Mouse (Mus musculus): ENCODE measurements around the gene Ccdc85a.

Ccdc85a gene

GRCm38 (mm10) chr11:28583911-28584434 is at the start of gene Ccdc85a:
TSS of gene Ccdc85a (minus strand) at chr11:28584324.
- peak; percentile 86 for DNase-seq

DNA sequence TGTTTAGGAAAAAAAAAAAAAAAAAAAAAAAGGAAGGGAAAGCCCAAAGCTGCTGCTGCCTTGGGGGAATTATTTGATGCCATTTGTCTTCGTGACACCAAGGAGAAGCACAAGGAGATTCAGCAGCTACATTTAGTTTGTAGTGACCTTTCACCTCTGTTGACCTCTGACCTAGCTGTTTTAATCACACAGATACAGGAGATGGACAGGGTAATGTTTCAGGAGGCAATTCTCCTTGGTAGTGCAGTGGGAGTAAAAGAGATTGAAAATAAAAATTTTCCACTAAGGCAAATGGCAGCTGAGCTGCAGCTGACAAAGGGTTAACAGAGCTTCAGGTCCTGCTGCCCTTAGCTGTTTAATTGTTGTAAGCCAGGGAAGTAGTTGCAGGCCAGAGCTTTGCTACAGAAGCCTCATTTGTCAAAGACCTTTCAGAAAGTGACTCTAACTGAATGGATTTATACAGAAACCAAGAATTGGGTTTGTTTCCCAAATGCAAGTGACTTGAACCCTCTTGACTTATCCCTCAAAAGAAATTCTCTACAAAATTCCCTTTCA is 49.5 kb upstream of the Ccdc85a start:
- no peak for DNase-seq

DNA sequence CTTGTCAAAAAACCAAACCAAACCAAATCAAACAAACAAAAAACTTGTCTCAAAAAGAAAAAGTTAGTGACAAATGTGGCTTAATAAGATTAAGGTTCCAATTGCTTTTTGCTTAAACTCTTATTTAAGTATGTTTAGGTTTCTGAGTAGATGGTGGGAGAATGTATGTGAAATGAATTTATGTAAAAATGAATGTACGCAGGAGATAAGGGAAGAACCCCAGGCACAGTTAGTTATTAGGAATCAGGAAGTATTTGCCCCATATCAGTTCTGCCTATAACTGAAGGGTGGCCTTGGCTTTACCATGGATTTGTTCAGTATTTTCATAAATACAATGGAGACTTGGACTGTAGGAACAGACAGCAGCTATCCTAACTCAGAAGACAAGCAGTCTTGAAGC is 49.0 kb upstream of the Ccdc85a start:
- DNase-seq, result no peak

DNA sequence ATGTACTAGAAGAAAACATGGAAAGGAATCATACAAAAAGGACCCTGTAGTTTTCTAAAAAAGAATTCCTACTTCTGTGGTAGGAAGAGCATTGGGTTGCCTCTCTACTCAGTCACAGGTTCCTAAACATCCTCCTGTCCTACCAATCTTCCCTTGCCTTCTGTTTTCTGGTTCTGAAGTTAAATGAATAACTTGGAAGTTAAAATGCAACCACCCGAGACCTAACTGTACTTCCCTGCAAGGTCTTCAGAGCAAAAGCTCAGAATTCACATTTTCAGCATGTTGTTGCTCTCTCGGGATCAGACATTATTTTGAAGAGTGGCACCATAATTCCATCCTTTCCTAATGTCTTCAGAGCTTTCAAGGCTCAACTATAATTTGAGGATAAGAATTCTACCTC is 46.6 kb upstream of the Ccdc85a start:
- no peak for DNase-seq

DNA sequence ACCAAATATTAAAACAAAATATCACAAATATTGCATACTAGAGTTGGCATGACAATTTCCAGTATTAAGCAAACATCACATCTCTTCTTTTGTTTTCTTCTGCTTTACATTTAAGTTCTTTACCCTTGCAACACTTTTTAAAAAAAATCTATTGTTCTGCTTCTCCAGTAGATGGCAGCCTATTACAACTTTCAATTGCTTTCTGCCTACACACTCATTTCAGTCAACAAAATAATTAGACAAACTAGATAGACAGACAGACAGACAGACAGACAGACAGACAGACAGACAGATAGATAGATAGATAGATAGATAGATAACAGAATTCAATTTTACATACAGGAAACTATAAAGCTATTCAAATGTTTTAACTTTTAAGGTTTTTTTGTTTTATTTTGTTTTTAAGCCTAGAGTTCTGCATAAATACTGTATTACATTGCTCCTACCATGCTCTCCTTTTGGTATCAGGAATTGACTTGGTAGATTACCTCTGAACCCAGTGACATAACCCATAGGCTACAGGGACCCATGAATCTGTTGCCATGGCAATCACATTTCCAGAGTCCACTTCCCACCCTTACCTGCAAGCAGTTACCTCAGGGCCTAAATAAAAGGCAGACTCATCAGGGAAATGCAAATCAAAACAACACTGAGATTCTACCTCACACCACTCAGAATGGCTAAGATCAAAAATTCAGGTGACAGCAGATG is 26.8 kb upstream of the Ccdc85a start:
- no peak for DNase-seq

- DNase-seq, result peak; percentile 22
Observed at GRCm38 (mm10) chr11:28583138-28583910, 800 bp downstream of the Ccdc85a start.

GRCm38 (mm10) chr11:28582218-28582617 is 1.9 kb downstream of the Ccdc85a start:
- peak; percentile 15 for DNase-seq

- DNase-seq, result no peak
Observed at GRCm38 (mm10) chr11:28572423-28572822, 11.7 kb downstream of the Ccdc85a start.

GRCm38 (mm10) chr11:28556420-28556819 is 27.7 kb downstream of the Ccdc85a start:
- DNase-seq, result no peak

DNA sequence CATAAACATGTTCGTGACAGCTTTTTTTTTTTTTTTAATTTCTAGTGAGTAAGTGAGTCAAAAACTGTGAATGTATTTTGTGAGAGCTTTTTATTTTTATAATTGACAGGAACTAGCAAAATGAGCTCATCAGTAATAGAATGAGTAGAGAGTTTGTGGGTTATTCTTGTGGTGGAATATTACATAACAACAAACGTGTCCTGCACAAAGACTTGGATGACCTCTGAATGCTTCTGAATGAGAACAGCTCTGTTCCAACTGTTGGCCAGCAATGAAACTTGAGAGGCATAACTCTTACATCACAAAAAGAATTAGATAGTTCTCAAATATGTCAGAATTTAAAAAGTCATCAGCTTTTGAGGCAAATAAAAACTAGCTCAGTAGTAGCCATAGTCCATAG is 40.7 kb downstream of the Ccdc85a start:
- DNase-seq, result no peak

- no peak for DNase-seq
Observed at GRCm38 (mm10) chr11:28541307-28541706, 42.8 kb downstream of the Ccdc85a start.

DNA sequence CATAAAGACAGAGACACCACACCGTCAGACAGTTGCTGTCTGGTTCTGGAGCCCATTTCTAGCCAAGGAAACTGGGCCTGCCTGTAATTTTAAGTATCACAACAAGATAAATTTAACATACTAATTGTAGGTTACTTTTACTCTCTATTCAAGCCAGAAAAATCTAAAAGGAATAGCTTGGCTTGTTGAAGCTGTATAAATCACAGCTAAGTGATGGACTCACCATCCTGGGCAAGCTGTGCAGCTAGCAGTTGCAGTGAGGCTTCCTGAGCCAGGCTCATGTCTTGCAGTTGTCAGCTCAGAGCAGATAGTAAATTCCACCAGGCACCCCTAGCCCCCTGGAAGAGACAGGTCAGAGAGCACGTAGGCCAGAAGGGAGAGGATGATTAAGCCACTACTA is 50.8 kb downstream of the Ccdc85a start:
- no peak for DNase-seq

- no peak for DNase-seq
Observed at GRCm38 (mm10) chr11:28501190-28501589, 82.9 kb downstream of the Ccdc85a start.

DNA sequence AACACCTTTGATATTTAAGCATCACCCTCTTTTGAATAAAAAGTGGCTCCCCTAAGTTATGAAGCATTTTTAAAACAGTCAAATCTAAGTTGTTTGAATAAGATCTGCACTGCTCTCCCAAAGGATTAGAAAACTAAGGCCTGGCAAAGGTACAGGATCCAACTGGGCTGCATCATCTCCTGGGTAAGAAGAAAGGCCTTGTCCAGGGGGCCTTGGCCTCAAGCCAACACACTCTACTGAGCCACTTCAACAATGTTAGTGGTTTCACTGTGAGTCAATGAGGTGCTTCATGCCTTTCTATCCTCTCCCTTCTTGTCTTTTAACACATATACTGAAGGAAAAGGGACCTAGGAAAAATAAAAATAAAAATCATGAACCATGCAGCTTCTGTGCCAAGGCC is 87.1 kb downstream of the Ccdc85a start:
- peak; percentile 25 for DNase-seq

DNA sequence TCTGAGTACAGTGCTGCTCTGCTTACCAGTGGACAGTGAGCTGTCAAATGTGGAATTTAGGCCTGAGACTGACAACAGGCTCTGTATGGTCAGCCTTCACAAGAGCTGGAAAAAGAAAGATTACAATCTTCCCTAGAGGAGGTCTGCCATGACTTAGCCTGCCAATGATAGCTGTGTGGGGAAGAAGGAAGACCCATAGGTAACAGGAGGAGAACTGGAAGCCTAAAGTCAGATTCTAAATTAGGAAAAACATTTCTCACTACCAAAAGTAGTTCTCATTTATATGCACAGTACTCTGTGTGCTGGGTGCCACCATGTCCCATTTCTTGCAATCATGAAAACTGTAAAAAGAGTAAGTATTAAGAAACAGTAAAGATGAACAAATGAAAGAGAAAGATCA is 90.8 kb downstream of the Ccdc85a start:
- no peak for DNase-seq

DNA sequence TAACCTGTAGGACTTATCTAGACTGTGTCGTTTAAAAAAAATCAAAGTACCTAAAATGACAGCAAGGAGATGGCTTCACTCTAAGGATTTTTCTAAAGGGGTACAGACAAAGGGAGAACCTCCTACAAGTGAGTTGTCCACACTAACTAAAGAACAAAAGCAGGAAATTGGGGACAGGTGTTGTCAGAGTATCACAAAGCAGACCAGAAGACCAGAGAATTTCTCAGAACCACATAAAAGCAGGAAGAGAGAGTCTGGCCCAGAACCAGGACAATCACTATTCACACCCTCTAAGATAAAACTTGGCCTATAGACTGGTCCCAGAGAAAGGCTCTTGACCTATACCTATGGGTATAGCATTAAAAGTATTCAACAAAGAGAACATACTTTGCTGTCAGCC is 92.8 kb downstream of the Ccdc85a start:
- no peak for DNase-seq

DNA sequence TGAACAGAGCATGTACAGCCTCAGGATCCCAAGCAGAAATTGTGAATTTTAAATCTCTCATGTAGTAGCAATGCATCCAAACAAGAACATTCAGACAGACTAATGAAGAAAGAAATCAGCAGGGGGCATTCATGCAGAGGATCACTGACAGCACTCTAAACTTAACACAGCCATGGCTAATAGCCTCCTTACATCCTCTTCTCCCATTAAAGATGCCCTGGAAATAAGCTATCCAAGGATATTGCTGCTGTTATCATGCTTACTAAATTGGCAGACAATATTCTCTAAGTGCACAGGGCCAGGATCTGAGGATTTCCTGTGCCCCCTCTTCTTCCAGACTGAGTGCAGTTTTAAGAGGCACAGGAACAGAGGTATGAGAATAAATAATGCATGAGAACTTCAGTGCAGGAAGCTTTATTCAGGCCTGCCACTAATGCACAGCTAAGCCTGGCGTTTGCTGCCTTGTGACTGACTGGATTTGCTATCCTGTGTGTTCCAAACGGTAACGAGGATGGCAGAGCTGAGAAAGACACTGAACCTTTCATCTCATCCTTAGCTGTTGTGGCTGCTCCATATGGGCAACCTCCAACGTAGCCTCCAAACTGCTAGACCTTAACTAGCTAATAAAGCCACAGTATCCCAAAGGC is 99.9 kb downstream of the Ccdc85a start:
- DNase-seq, result peak; percentile 4

- DNase-seq, result no peak
Observed at GRCm38 (mm10) chr11:28477088-28477487, 107.0 kb downstream of the Ccdc85a start.

- DNase-seq, result no peak
Observed at GRCm38 (mm10) chr11:28465726-28466125, 118.4 kb downstream of the Ccdc85a start.

DNA sequence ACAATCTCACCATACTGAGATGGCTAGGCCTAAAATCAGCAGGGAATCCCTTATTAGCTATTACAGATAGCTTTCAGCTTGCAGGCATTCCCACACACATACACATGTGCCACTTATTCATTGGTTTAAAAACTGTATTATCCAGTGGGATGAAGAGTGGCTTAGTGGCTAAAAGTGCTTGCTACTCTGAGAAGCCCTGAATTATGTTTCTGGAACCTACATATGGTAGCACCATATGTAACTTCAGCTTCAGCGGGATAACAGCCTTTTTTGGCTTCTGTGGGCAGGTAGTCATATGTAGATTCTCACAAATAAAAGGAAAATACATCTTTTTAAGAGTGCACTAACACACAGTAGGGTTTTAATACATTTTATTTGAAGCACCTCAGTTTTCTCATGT is 119.2 kb downstream of the Ccdc85a start:
- no peak for DNase-seq

DNA sequence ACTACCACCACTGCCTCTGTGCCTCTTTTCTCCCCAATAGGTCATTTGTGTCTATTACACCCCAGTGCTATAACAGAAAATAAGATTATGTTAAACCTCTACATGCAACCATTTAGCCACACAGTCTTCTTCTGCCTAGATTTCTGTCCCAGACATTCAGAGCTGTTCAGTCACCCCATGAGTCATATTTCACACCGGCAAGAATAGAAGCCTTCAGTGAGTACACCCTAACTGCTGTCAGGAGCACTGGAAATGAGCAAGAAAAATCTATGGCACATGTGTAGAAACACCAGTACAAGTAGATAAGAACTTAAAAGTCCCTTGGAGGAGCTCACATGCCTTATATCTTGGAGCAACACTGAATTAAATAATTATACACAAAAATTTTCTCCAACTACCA is 125.0 kb downstream of the Ccdc85a start:
- no peak for DNase-seq

GRCm38 (mm10) chr11:28439877-28440276 is 144.2 kb downstream of the Ccdc85a start:
- no peak for DNase-seq

Data from kidney, postnatal 10 days (tissue).